Mouse (Mus musculus): ENCODE data around the gene Clhc1.

DNA sequence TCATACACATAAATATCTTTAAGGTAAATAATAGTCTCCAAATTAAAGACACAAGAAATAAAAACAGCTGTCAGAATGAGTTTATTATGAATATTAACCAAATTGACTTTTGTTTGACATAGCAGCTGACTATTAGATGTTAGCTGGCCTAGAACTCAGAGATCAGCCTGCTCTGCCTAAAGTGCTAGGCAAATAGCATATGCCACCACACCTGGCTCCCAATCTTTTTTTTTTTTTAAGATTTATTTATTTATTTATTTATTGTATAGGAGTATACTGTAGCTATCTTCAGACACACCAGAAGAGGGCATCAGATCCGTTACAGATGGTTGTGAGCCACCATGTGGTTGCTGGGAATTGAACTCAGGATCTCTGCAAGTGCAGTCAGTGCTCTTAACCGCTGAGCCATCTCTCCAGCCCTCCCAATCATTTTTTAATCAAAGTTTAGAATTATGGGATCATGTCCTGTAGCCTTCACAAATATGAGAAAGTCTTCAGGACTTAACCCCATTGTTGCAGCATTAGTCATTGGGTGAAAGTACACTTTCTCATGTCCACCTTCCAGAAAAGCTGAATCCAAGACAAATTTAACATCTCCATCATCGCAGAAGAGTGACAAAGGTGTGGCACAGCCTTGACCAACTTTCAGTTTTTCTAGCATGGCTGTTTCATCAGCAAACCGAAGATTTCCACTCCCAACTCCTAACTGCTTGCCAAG is 34.8 kb upstream of the Clhc1 start:
- TF ChIP-seq FLI1 (IDR thresholded peaks at IDR 0.05; ENCODE audit: low read length) (no peak), GATA1 (IDR thresholded peaks at IDR 0.05; ENCODE audit: borderline replicate concordance, low read length) (no peak)
